Mouse (Mus musculus) CH12.LX (cell line): ENCODE results near the gene Jak1. TPM values are rescaled to one million over a fixed set of nuclear protein-coding genes. Genes with fewer than 3 reads are reported as not detected.
A peak's percentile ranks its signal among the peaks of the same experiment; 100 is the strongest.

Experiments used
- DNase-seq: peaks from one replicate; pipeline ENCODE4 v3.0.0-alpha.2; 2013; ENCODE audit errors: extremely low read depth
- H3K27ac ChIP-seq: 2 replicates; pipeline ENCODE4 v1.5.1; 2012; ENCODE audit warnings: low read depth, mild to moderate bottlenecking, control low read depth, moderate library complexity; ENCODE audit not compliant: insufficient read depth
- H3K27me3 ChIP-seq: replicated peaks from 2 replicates; pipeline ENCODE3; 2012; ENCODE audit warnings: inconsistent platforms
- H3K36me3 ChIP-seq, 2 experiments: replicated peaks in 1 of 2; 2 replicates each; pipeline versions ENCODE3 to v1.6.1; 2012; ENCODE audit warnings: inconsistent platforms in 1 of 2, low read length in 1 of 2, mild to moderate bottlenecking in 1 of 2, mixed read lengths in 1 of 2, moderate library complexity in 1 of 2; ENCODE audit not compliant: control insufficient read depth in 1 of 2, insufficient read depth in 1 of 2
- H3K4me1 ChIP-seq, 2 experiments: 2 replicates each; pipeline ENCODE4 v1.6.1; 2012; ENCODE audit warnings: inconsistent platforms in 1 of 2, moderate library complexity in 1 of 2; ENCODE audit not compliant: insufficient read depth in 2 of 2, control insufficient read depth in 1 of 2
- H3K4me2 ChIP-seq: 2 replicates; pipeline ENCODE4 v1.6.1; 2012; ENCODE audit warnings: low read depth, mild to moderate bottlenecking, control low read depth; ENCODE audit not compliant: poor library complexity, insufficient read depth, severe bottlenecking
- H3K4me3 ChIP-seq, 3 experiments: fragments of 150-350 bp in 1 of 3; sonication (generic) in 1 of 3; replicated peaks in 1 of 3; 2 replicates each; pipeline versions ENCODE3 to v1.5.1; 2011 to 2012; ENCODE audit warnings: low read depth in 2 of 3, low read length in 2 of 3, mild to moderate bottlenecking in 2 of 3, moderate library complexity in 2 of 3, control low read depth in 1 of 3, improper control_type of control experiment in 1 of 3, inconsistent platforms in 1 of 3, mixed read lengths in 1 of 3; ENCODE audit not compliant: poor library complexity in 1 of 3
- H3K79me2 ChIP-seq: replicated peaks from 2 replicates; pipeline ENCODE4 v1.6.1; 2012; ENCODE audit warnings: mild to moderate bottlenecking, moderate library complexity; ENCODE audit not compliant: control insufficient read depth, poor library complexity, insufficient read depth, severe bottlenecking; ENCODE audit errors: extremely low read depth
- H3K9ac ChIP-seq: 2 replicates; pipeline ENCODE4 v1.6.1; 2012; ENCODE audit warnings: low read depth, mild to moderate bottlenecking, control low read depth, moderate library complexity; ENCODE audit not compliant: insufficient read depth
- H3K9me3 ChIP-seq: replicated peaks from 2 replicates; pipeline ENCODE3; 2012; ENCODE audit warnings: low read length, inconsistent platforms, mixed read lengths
- BHLHE40 ChIP-seq: IDR thresholded peaks from 2 replicates; pipeline ENCODE4 v1.6.1; 2011; ENCODE audit warnings: mild to moderate bottlenecking, low read depth, low read length, improper control_type of control experiment
- CTCF ChIP-seq, 2 experiments: IDR thresholded peaks in 1 of 2; conservative IDR thresholded peaks in 1 of 2; 2 replicates each; pipeline ENCODE4 v1.5.1; 2011 to 2012; ENCODE audit warnings: low read depth in 2 of 2, low read length in 2 of 2, improper control_type of control experiment in 1 of 2, inconsistent platforms in 1 of 2, mild to moderate bottlenecking in 1 of 2, moderate library complexity in 1 of 2
- ELF1 ChIP-seq: IDR thresholded peaks from 2 replicates; pipeline ENCODE4 v1.6.1; 2014; ENCODE audit warnings: low read depth, mild to moderate bottlenecking, inconsistent platforms, low read length, improper control_type of control experiment
- ETS1 ChIP-seq: conservative IDR thresholded peaks from 2 replicates; pipeline ENCODE4 v1.6.1; 2012; ENCODE audit warnings: low read depth, mild to moderate bottlenecking, inconsistent platforms, low read length, improper control_type of control experiment, moderate library complexity
- GABPA ChIP-seq: IDR thresholded peaks from 2 replicates; pipeline ENCODE4 v1.6.1; 2012; ENCODE audit warnings: low read depth, low read length, improper control_type of control experiment, inconsistent platforms; ENCODE audit not compliant: insufficient replicate concordance
- HCFC1 ChIP-seq: IDR thresholded peaks from 2 replicates; pipeline ENCODE4 v1.6.1; 2012; ENCODE audit warnings: low read depth, mild to moderate bottlenecking, inconsistent platforms, low read length, improper control_type of control experiment
- MAFK ChIP-seq: IDR thresholded peaks from 2 replicates; pipeline ENCODE4 v1.6.1; 2011; ENCODE audit warnings: low read length, improper control_type of control experiment; ENCODE audit not compliant: insufficient replicate concordance
- MYC ChIP-seq: IDR thresholded peaks from 2 replicates; pipeline ENCODE4 v1.6.1; 2011; ENCODE audit warnings: low read depth, mild to moderate bottlenecking, improper control_type of control experiment, low read length
- RCOR1 ChIP-seq: conservative IDR thresholded peaks from 2 replicates; pipeline ENCODE4 v1.6.1; 2012; ENCODE audit warnings: low read depth, mild to moderate bottlenecking, inconsistent platforms, low read length, improper control_type of control experiment
- TCF12 ChIP-seq: IDR thresholded peaks from 2 replicates; pipeline ENCODE4 v1.6.1; 2014; ENCODE audit warnings: low read depth, mild to moderate bottlenecking, inconsistent platforms, low read length, improper control_type of control experiment
- dilution Hi-C: fragments of 300-500 bp; cut with MboI; formaldehyde crosslinking; loops from 2 replicates; pipeline ENCODE4 v1.14.3; 2020; ENCODE audit warnings: low sequenced_read_pairs; ENCODE audit not compliant: extremely low pct_unique_long_range_greater_than_20kb, extremely low pct_ligation_motif_present
- in situ Hi-C: fragments of 300-500 bp; cut with MboI; formaldehyde crosslinking; loops from 3 replicates; pipeline ENCODE4 v1.14.3; 2019; ENCODE audit warnings: low sequenced_read_pairs, low pct_ligation_motif_present, low pct_unique_long_range_greater_than_20kb, mixed read lengths
- polyA plus RNA-seq: library from polyadenylated mRNA; unstranded; fragments of >175 nt; gene quantifications from 2 replicates; pipeline ENCODE4 v1.2.1, GENCODE M21; 2012; ENCODE audit warnings: low read depth; ENCODE audit not compliant: insufficient read length
- total RNA-seq, 2 experiments: library from RNA; depleted of rRNA; stranded (reverse); fragments of 300-350 nt in 1 of 2; fragments of >200 nt in 1 of 2; gene quantifications; 2 replicates each; pipeline ENCODE4 v1.2.3; 2012 to 2014

The Jak1 gene
- total and polyA plus RNA-seq, 3 experiments: 28.6 to 51.4 (median 33.9) TPM

GRCm38 (mm10) chr4:101179836-101180235 is 85.2 kb downstream of the Jak1 start:
- TF ChIP-seq TCF12 (no peak), MAFK (0 out of 2 replicates have a peak, but pooled peaks have one; percentile 38)
- Histone ChIP-seq H3K4me1 (peaks cover 0 to 19% of the 10 kb centered on the region in 2 experiments; a peak in 2 of 4 replicates), H3K36me3 (peaks cover 32 to 91% of the 10 kb centered on the region in 2 experiments), H3K4me2 (no peak overlapping the region), H3K79me2 (no peaks in the 10 kb centered on the region), H3K4me3 (no peak overlapping the region), H3K9me3 (no peaks in the 10 kb centered on the region), H3K27me3 (no peaks in the 10 kb centered on the region), H3K27ac (no peak overlapping the region), H3K9ac (no peak overlapping the region)
- in situ Hi-C loops: no loop called here
- dilution Hi-C loops: no loop called here
- no peak for DNase-seq

DNA sequence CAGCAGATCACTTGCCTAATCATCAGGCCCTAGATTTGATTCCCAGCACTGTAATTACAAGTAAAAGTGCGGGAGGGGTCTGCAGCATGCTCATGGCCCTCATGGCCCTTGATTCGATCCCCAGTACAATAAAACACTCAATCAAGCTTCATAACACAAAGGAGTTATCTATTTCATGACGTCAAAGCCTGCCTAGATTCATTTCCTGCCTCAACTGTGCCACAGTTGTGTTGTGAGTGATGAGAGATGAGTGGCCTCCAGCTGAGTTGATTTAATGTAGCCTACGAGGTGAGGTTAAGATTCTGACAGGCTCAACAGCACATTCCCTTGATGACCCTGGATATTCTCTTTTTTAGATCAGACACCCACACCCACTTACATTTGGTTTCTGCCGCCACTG is 86.0 kb downstream of the Jak1 start:
- no peak overlapping the region for H3K9ac ChIP-seq
- peaks cover 0 to 16% of the 10 kb centered on the region in 2 experiments; a peak in 2 of 4 replicates for H3K4me1 ChIP-seq

DNA sequence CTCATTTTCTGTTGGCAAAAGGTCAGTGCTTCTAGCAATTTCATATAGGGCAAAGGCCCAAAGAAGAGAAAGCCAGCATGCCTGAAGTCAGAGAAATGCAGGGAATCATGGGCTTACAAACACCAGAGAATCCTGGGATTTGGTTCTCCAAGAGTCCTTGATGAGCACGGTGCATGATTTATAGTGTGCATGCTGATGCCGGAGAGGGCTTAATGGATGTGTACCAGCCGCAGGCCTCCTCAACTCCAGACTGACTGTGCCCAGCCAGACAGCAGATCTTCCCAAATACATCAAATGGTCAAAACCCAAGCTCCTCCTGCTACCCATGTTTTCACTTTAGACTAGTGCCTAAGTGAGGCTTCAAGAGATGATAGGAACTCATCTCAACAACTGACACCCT is 87.3 kb downstream of the Jak1 start:
- Histone ChIP-seq H3K27me3 (no peaks in the 10 kb centered on the region), H3K79me2 (no peaks in the 10 kb centered on the region), H3K36me3 (peaks cover 37 to 92% of the 10 kb centered on the region in 2 experiments), H3K4me1 (peaks cover 0 to 13% of the 10 kb centered on the region in 2 experiments; a peak in 2 of 4 replicates), H3K9ac (no peak overlapping the region), H3K4me3 (no peak overlapping the region)
- dilution Hi-C loops: no loop called here
- no peak for DNase-seq
- TF ChIP-seq ETS1 (no peak), HCFC1 (no peak), TCF12 (no peak), MYC (no peak)
- TF ChIP-seq, all 38 proteins: peak for 0
- in situ Hi-C loops: no loop called here
- no peaks in the 10 kb centered on the region for H3K9me3 ChIP-seq
- no peak overlapping the region for H3K27ac ChIP-seq
- H3K4me2 ChIP-seq: no peak overlapping the region

More for the DNA sequence above, 86.0 kb downstream of the Jak1 start:
- H3K27me3 ChIP-seq: no peaks in the 10 kb centered on the region
- no peak overlapping the region for H3K4me3 ChIP-seq
- dilution Hi-C loops: no loop called here
- H3K79me2 ChIP-seq: no peaks in the 10 kb centered on the region
- no peak overlapping the region for H3K4me2 ChIP-seq
- no peak overlapping the region for H3K27ac ChIP-seq
- in situ Hi-C loops: no loop called here
- no peak for TF ChIP-seq BHLHE40
- no peak for TF ChIP-seq ELF1
- no peak for TF ChIP-seq RCOR1
- TF ChIP-seq CTCF (conservative IDR thresholded peaks at IDR 0.05 in 1 of 2, IDR thresholded peaks at IDR 0.05 in 1 of 2; ENCODE audit: low read depth in 2 of 2, low read length in 2 of 2): no peak
- TF ChIP-seq GABPA: no peak
- TF ChIP-seq ETS1: no peak
- DNase-seq: no peak
- no peaks in the 10 kb centered on the region for H3K9me3 ChIP-seq
- H3K36me3 ChIP-seq: peaks cover 37 to 91% of the 10 kb centered on the region in 2 experiments
